Mouse (Mus musculus) adrenal gland, postnatal 10 days (tissue): ENCODE measurements at regions not wholly inside any gene's neighbourhood (a gene's known extent, or its start where the extent isn't known, plus 50 kb on each side); places are given as distances from the start of the nearest gene placed in this dataset.
A peak's percentile ranks its signal among the peaks of the same experiment; 100 is the strongest.

Experiments used
- DNase-seq: peaks from one replicate; pipeline ENCODE4 v3.0.0; 2021; ENCODE audit warnings: mixed read lengths

DNA sequence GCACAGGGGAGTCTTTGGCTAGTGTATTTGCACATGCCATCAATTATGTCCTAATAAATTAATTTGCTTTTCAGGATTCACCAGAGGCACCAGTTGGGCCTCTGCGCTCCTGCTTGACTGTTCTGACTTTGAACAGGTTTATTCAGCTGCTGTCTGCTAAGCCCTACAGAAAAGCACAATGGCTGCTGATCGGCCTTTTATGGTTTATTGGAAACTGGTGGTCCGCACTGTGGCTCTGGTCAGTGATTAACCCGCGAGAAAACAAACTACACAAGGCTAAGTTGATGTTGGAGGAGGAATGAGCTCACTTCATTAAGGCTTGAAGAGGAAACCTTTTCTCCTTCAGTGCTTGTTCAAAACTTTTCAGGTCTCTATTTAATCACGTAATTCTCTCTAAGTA lies 208.4 kb upstream of the Gpr101 start:
- DNase-seq, result no peak

DNA sequence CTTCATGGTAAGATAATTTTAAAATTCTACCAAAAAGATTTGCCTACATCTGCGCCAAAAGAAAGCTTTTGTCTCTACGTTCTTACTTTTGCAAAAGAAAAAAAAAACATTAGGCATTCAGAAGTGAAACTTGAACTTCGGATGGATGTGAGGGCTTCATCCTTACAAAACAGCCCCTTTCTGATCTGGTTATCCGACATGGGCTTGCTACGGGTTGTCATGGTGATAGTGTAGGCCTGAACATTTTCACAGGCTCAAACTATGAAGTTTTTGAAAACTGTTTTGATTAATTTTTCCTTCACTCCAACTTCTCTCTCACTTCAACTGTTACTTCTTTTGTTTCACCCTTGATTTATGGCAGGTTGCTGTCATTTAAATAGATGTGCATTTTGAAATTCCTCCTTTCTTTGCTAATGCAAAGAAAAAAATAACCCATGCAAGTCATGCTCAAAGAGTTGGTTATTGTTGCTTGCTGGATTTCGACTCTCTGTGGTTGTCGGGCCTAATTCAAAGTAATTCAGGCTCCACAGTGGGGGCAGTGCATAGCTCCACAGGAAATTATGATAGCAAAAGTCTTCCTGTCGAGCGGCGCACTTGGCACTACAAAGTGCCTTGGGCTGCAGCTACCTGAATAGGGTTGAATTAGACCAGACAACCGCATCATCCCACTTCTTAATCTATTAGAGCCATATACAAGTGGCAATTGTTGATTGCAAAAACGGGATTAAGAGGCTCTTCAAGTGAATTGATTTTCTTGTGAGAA lies 205.7 kb upstream of the Gpr101 start:
- DNase-seq, result no peak

DNA sequence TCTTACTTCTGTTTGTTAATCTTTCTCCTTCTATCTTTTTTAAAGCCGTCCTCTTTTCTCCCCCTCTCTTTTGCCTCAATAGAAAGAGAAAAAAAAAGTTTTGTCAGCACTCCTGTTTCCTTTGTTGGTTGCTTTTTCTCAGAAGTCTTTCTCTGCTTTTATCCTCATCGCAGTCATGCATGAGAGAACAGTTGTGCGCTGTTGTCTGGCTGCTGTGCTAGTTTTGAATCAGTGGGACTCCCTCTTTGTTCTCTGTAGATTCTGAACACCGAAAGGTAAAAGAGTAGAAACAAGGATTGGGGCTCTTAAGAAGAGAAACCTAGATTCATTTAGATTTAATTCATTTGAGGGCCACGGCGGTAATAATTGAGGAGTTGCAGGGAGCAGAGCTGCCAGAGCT lies 204.9 kb upstream of the Gpr101 start:
- no peak for DNase-seq

DNA sequence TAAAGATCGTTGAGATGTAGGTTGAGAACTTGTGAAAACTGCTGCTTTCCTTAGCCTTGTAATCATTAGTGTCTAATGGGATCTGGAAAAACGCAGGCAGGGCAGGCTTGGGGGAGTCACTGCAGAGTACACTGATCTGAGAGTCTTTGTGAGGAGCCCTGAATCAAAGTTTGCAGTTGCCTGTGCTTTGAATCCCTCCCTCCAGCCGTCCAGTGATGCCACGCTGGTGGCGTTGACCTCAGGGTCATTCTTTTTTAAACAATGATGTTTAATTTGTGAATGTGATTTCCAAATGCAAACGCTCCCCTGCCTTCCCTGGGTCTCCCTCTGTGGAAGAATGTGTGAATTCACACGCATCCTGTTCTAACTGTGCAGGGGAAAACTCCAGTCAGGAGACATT lies 204.4 kb upstream of the Gpr101 start:
- DNase-seq, result no peak

DNA sequence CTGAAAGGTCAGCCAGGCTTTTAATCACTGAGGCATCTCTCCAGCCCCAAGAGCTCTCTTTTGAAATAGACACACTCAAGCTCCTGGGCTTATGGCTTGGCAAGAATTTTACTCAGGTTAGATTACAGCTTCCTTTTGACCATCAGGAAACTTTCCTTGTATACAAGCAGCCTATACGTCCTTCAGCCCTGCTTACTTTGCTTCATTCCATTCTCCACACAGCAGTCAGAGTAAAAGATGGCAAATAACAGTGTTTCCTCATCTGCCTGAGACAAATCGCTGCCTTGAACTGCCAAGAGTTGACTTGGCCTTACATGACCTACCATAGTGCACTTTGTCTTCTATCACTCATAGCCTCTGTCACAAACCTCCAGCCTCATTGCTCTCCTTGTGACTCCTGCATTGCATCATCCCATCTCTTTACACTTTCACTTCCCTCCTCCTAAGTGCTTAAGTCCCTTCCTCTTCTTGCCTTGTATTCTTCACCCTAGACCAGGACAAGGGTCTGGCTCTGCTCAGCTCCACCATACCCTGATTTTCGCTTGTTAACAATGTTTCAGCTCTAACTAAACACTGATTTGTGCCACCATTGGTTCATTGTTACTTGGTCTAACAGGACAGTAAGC lies 203.2 kb upstream of the Gpr101 start:
- no peak for DNase-seq

DNA sequence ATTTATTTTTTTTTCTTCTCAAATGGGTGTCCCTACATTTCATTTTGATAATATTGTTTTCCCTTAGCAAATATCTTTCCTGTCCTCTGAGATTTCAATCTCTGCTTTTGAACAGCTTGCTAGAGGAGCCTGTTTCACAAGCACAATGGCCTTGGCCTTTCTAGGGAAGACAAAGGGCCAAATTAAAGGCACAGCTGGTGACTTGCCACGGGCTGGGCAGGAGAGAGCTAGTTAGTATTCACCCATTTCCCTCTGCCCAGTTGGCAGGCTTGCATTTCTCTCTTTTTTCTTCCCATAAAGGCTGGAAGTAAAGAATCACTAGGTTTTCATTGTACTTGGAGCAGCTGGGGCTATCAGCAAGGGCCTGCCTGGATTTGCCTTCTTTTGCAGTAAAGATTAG lies 188.9 kb upstream of the Gpr101 start:
- DNase-seq, result peak; percentile 51

DNA sequence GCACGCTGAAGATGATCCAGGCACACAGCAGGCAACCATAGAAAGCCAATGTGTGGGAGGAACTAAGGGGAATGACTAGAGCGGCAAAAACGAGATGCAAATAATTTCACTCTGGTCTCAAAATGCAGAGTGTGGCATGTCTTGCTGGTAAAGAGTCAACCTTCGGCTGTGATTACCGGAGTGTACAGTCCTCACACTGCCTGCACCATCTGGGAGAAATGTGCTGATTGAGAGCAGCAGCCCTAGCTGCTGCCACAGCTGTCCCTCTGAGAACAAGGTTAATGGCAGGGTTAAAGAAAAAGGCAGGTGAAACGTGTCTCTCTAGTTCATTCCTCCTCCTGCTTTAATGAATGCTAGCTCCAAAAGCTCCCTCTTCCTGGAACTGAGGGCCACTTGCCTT lies 173.2 kb upstream of the Gpr101 start:
- no peak for DNase-seq

DNA sequence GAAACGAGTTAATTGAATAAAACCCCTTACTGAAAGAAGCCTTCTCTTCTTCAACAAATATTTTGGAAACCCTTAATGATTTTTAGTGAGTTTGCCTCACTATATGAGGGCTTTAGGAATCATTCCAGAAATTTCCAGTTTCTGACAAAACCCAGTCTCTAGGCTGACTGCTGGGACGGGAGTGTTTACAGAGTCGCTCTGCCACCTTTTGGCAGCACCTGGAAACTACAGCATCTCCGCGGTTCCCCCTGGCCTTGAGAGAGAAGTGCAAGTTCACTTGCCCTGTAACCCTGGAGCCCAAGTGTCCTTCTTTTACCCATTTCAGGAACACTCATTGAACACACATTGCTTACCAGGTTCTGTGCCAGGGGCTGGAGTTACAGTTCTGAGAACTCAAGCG lies 171.4 kb upstream of the Gpr101 start:
- peak; percentile 59 for DNase-seq

DNA sequence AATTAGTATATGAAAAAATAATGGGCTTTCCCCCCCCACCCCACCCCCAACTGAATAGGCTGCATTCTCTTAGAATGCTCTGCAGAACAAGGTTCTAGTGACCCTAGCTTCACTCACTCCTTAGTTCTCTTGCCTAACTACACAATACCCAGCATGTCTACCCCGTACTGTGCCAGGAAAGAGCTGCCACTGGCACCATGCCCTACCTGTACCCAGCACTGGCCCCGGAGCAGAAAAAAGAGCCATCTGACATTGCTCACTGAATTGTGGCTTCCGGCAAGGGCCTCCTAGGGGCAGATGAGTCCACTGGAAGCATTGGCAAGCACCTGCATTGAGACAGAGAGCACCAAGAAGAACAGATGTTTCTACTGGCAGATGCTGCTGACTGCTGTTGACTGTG lies 156.0 kb upstream of the Gpr101 start:
- no peak for DNase-seq

DNA sequence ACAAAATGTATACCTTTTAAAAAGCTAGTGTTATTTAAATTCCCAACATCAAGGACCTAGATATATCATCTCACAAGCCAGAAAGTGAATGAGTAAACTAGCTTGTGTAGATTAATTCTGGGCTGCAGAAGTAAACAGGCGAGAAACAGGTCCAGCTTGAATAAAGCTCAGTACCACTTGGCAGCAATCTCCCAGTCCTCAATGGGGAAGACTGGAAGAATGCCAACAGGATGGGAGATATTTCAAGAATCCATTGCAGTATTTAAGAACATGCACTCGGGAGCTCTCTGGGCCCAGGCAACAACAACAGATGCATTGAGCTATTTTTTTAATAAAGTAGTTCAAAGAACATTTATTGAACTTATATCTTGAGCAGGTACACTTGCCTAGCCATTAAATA lies 152.5 kb upstream of the Gpr101 start:
- no peak for DNase-seq

DNA sequence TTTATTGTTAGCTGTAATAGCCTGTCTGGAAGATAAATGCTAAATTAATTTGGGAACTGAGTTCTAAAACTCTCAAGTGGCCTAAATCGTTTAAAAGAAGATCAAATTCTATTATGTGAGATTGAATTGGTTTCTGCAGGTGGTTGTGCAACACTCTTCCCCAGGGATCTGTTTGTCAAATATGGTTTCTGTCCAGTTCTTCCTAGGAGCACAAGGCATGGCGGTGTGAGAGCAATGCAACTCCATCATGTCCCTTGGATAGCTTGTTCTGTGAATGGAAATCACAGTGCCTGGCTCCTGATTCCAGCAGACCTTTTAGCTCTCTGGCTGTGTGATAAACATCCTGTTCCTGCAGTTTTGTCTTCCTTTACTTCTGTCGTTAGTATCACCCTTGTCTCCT lies 151.9 kb upstream of the Gpr101 start:
- DNase-seq, result no peak
